Mouse (Mus musculus): ENCODE data around the gene Gtf2f2. TPM values are rescaled to one million over a fixed set of nuclear protein-coding genes. Genes with fewer than 3 reads are reported as not detected.

The Gtf2f2 gene
- 37.7 and 39.5 TPM in 2 replicates for polyA plus RNA-seq (2016; fragmentation: Nextera tagmentation; extraction: Ambion mirVana)

DNA sequence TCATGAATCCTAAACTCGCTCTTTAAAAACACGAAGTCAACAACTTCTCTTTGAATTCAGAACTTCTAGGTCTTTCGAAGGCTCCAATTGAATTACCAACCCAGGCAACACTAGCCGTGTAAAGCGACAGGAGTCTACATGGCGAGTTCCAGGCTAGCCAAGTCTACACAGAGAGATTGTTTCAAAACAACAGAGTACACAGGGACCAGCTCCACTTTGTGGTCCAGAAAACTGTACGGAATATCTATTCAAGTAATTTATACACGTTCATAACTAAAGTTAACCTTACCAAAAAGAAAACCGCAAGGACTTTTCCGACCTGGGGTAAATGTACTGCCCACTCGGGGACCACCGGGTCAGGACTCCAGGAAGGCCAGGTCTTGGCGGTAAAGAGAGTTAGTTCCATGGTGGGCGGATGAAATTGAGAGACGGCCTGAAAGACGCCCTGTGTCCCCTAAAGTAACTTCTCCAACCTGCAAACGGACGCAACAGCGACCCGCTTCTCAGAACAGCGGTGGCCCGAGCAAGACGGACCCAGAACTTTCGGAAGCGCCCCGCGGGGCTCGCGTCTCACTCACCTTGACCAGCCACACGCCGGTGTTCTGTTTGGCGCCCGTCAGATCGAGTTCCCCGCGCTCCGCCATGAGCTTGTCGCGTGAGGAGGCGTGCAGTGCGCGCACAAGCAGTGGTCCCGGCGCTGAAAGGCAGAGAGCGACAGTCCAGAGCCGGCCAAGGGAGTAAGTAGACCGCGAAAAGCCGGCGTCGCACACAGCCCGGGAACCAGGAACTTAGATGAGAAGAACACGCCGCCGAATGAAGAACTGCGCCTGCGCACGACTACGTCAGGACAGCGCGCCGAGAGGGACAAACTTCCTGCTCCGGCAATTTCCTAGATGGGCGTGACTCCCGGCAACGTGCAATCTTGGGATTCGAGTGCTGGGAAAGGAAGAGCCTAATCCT, at the start of gene Gtf2f2:
TSS of gene Gtf2f2 (minus strand) at position 764 of the 960 bp plus-strand sequence.
- Histone ChIP-seq H3K4me2 (replicated peaks) (peak within 1 kb of the TSS; percentile 78), H3K9me3 (no peaks in the 10 kb centered on the region), H3K4me1 (peaks cover 20% of the 10 kb centered on the region), H3K27ac (peak within 1 kb of the TSS; percentile 73), H3K4me3 (peak within 1 kb of the TSS; percentile 98), H3K27me3 (no peaks in the 10 kb centered on the region), H3K9ac (peak within 1 kb of the TSS; percentile 81), H3K36me3 (peaks cover 8% of the 10 kb centered on the region; the same call in 1 of the 2 replicates)
- WGBS: under 1% methylated on average over 67 of the region's 67 CpGs
- ATAC-seq (ENCODE audit: insufficient number of reproducible peaks, insufficient read depth, low FRiP score, low TSS enrichment): peak; percentile 89

DNA sequence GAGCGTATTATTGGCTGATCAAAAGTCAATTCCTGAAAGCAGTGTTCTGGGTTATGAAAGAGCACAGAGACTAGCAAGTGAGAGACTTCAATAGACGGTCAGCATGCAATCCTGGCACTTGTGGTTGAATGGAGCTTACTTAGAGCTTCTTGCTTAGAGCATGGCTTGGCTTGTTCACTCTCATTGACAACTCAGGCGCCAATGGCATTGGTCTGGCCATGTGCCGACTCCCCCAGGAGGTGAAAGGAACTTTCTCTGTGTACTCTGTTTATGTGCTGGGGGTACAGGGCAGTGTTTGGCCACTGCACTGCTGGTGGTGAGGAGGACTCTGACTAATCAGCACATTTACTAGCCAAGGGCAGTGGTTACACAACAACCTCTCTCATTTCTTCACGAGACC, 48.8 kb upstream of the Gtf2f2 start:
- no peaks in the 10 kb centered on the region for H3K36me3 ChIP-seq
- H3K9me3 ChIP-seq: no peaks in the 10 kb centered on the region
- 82% methylated on average over 5 of the region's 5 CpGs for WGBS
- no peaks in the 10 kb centered on the region for H3K4me1 ChIP-seq
- no peak overlapping the region for H3K9ac ChIP-seq
- ATAC-seq (ENCODE audit: insufficient number of reproducible peaks, insufficient read depth, low FRiP score, low TSS enrichment): no peak
- H3K4me2 ChIP-seq (replicated peaks): no peak overlapping the region
- no peak overlapping the region for H3K4me3 ChIP-seq
- no peak overlapping the region for H3K27ac ChIP-seq
- no peaks in the 10 kb centered on the region for H3K27me3 ChIP-seq

- Histone ChIP-seq H3K9me3 (no peaks in the 10 kb centered on the region), H3K27me3 (no peaks in the 10 kb centered on the region), H3K27ac (no peak overlapping the region), H3K9ac (no peak overlapping the region), H3K4me2 (replicated peaks) (no peak overlapping the region), H3K36me3 (no peaks in the 10 kb centered on the region), H3K4me3 (no peak overlapping the region), H3K4me1 (no peaks in the 10 kb centered on the region)
- ATAC-seq (ENCODE audit: insufficient number of reproducible peaks, insufficient read depth, low FRiP score, low TSS enrichment): no peak
- WGBS: 85% methylated on average over 11 of the region's 11 CpGs
These were observed 43.1 kb upstream of the Gtf2f2 start for GRCm38 (mm10) chr14:76053726-76054125.

DNA sequence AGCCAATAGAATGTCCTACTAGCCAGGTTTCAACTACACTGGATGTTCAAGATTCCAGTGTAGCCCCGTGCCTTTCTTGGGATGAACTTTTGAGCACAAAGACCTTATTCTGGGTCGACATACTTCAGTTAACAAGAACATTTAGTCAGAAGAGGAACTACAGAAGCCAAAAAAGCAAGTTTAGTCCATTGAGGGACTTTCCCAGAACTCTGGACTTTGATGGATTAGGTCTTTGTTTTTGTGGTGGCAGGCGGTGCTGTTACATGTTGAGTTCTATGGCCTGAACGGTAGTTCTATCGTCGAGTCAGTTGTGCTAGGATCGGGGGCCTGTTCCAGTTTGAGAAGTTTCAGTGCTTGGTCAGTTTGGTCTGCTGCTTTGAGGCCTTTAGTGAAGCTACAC, 41.3 kb upstream of the Gtf2f2 start:
- H3K27ac ChIP-seq: no peak overlapping the region
- H3K9ac ChIP-seq: no peak overlapping the region
- no peak overlapping the region for H3K4me3 ChIP-seq
- no peak overlapping the region for H3K4me2 ChIP-seq (replicated peaks)
- H3K27me3 ChIP-seq: no peaks in the 10 kb centered on the region
- no peaks in the 10 kb centered on the region for H3K36me3 ChIP-seq
- 83% methylated on average over 7 of the region's 7 CpGs for WGBS
- no peaks in the 10 kb centered on the region for H3K9me3 ChIP-seq
- ATAC-seq (ENCODE audit: insufficient number of reproducible peaks, insufficient read depth, low FRiP score, low TSS enrichment): no peak
- H3K4me1 ChIP-seq: no peaks in the 10 kb centered on the region

- ATAC-seq (ENCODE audit: insufficient number of reproducible peaks, insufficient read depth, low FRiP score, low TSS enrichment): no peak
- no peaks in the 10 kb centered on the region for H3K4me1 ChIP-seq
- WGBS: 61% methylated on average over 1 of the region's 1 CpGs
- no peaks in the 10 kb centered on the region for H3K27me3 ChIP-seq
- no peaks in the 10 kb centered on the region for H3K36me3 ChIP-seq
- H3K27ac ChIP-seq: no peak overlapping the region
- H3K4me3 ChIP-seq: no peak overlapping the region
- no peak overlapping the region for H3K9ac ChIP-seq
- H3K4me2 ChIP-seq (replicated peaks): no peak overlapping the region
- no peaks in the 10 kb centered on the region for H3K9me3 ChIP-seq
These were observed 35.1 kb upstream of the Gtf2f2 start for GRCm38 (mm10) chr14:76045767-76046166.

DNA sequence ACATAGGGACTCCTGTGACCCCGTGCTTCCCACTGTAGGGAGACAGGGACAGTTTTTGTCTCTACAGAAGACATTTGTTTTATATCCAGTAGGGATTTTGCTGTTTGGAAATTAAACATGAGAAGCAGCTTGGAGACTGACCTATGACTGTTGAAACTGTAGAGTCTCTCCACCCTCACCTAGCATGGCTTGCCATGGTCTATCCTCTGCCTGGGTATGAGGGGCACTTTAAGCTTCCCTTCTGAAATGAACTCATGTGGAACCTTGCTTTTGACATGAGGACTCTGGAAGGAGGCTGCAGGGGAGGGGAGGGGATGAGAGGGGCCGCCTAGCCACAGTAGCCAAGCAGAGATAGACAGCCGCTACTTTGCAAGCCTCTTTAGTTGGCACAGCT, 33.5 kb upstream of the Gtf2f2 start:
- ATAC-seq (ENCODE audit: insufficient number of reproducible peaks, insufficient read depth, low FRiP score, low TSS enrichment): no peak
- WGBS: 56% methylated on average over 3 of the region's 3 CpGs

DNA sequence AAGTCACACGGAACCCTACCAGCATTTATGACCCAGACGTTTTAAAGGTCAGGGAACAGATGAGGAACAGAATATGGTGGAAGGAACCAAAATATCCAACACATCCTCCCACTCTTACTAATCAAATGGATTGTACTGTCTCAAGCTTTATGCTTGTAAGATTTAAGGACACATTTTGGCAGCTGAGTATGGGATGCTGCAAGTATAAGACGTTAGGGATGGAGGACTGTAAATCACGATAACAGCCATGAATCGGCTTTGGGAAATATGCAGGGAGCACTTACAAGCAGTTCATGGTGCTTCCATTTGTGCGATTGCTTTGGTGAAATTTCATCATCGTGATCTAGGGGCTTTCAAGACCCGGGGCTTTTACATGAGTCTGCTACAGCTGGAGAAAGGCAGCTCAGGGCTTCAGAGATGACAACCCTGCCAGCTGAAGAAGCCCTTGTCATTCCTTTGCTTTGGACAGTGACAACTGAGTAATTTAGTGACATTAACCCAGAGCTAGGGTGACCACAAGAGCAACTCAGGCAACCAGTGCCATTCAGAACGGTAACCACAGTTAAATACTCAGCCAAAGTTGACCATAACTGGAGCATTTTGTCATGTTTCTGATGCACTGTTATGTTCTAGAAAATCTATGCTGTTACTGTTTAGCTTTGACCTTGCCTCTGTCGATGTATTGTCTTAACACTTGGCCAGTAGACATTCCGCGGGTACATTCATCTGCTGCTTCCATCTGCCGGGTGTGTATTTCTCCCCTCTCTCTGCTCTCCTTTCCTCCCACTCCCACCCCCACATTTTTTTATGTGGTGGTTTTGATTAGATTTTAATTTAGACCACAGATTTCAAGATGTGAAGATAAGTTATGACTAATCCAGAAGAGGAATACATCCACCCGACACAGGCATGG, 32.8 kb upstream of the Gtf2f2 start:
- H3K36me3 ChIP-seq: no peaks in the 10 kb centered on the region
- WGBS: 74% methylated on average over 14 of the region's 14 CpGs
- no peak for ATAC-seq (ENCODE audit: insufficient number of reproducible peaks, insufficient read depth, low FRiP score, low TSS enrichment)
- H3K4me1 ChIP-seq: no peaks in the 10 kb centered on the region
- H3K27me3 ChIP-seq: no peaks in the 10 kb centered on the region
- no peaks in the 10 kb centered on the region for H3K9me3 ChIP-seq
- no peak overlapping the region for H3K9ac ChIP-seq
- no peak overlapping the region for H3K4me2 ChIP-seq (replicated peaks)
- H3K27ac ChIP-seq: no peak overlapping the region
- H3K4me3 ChIP-seq: no peak overlapping the region

More for the DNA sequence above, 33.5 kb upstream of the Gtf2f2 start:
- H3K27me3 ChIP-seq: no peaks in the 10 kb centered on the region
- no peaks in the 10 kb centered on the region for H3K36me3 ChIP-seq
- no peak overlapping the region for H3K9ac ChIP-seq
- H3K4me2 ChIP-seq (replicated peaks): no peak overlapping the region
- no peaks in the 10 kb centered on the region for H3K4me1 ChIP-seq
- no peak overlapping the region for H3K4me3 ChIP-seq
- H3K27ac ChIP-seq: no peak overlapping the region
- no peaks in the 10 kb centered on the region for H3K9me3 ChIP-seq

DNA sequence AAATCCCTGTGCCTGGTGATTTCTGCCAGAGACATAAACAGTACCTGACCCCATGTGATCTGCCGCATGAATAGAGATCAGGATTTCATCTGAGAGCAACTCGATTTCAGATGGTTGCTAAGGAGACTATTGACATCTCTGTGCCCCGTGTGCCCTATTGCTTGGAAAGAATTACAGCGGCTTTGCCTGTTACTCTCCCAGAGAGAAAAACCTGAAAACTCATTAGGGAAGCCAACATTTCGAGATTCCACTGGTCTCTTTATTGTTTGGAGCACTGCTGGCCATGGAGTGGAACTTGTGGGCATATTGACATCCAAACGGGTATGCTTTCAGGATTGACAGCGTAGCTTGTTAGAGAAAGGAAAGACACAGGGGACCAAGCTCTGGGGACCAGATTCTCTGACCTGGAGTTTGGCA, 22.6 kb upstream of the Gtf2f2 start:
- 13% methylated on average over 7 of the region's 7 CpGs for WGBS
- Histone ChIP-seq H3K36me3 (no peaks in the 10 kb centered on the region), H3K27me3 (no peaks in the 10 kb centered on the region), H3K4me1 (peaks cover 23% of the 10 kb centered on the region), H3K9me3 (no peaks in the 10 kb centered on the region), H3K4me3 (no peak overlapping the region), H3K4me2 (replicated peaks) (peak overlapping the region; percentile 21; the same call in 1 of the 2 replicates), H3K27ac (peak overlapping the region; percentile 61), H3K9ac (no peak overlapping the region)
- ATAC-seq (ENCODE audit: insufficient number of reproducible peaks, insufficient read depth, low FRiP score, low TSS enrichment): peak; percentile 60; the same call in 1 of the 2 replicates

DNA sequence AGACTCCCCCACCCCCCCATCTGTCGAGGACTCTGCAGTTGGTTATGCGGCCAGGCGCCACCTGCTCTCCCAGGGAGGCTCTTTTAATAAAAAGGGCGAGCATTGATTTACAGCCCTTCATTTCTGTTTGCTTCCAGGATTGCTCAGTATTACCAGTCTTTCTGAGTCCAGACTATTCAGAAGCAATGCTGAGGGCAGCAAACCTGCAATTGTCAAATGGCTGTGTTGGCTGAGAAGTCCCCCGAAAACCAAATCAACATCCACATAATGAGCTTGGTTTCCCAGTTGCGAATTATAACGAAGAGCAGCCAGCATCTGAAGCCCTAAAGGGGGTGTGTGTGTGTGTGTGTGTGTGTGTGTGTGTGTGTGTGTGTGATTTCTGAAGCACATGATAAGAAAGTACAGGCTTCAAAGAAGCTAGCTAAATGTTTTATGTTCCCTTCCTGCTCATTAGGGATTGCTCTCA, 22.0 kb upstream of the Gtf2f2 start:
- no peaks in the 10 kb centered on the region for H3K9me3 ChIP-seq
- no peaks in the 10 kb centered on the region for H3K27me3 ChIP-seq
- H3K4me1 ChIP-seq: peaks cover 23% of the 10 kb centered on the region
- peak overlapping the region; percentile 48 for H3K27ac ChIP-seq
- no peaks in the 10 kb centered on the region for H3K36me3 ChIP-seq
- no peak overlapping the region for H3K9ac ChIP-seq
- WGBS: 34% methylated on average over 7 of the region's 7 CpGs
- no peak for ATAC-seq (ENCODE audit: insufficient number of reproducible peaks, insufficient read depth, low FRiP score, low TSS enrichment)
- peak overlapping the region; percentile 21; the same call in 1 of the 2 replicates for H3K4me2 ChIP-seq (replicated peaks)
- no peak overlapping the region for H3K4me3 ChIP-seq

- ATAC-seq (ENCODE audit: insufficient number of reproducible peaks, insufficient read depth, low FRiP score, low TSS enrichment): no peak
- peaks cover 23% of the 10 kb centered on the region for H3K4me1 ChIP-seq
These were observed 20.6 kb upstream of the Gtf2f2 start for GRCm38 (mm10) chr14:76031117-76031842.

GRCm38 (mm10) chr14:76024641-76025040, 14.0 kb upstream of the Gtf2f2 start:
- Histone ChIP-seq H3K9ac (no peak overlapping the region), H3K4me2 (replicated peaks) (no peak overlapping the region), H3K27ac (no peak overlapping the region), H3K4me1 (no peaks in the 10 kb centered on the region), H3K4me3 (no peak overlapping the region), H3K36me3 (no peaks in the 10 kb centered on the region), H3K27me3 (no peaks in the 10 kb centered on the region), H3K9me3 (no peaks in the 10 kb centered on the region)
- ATAC-seq (ENCODE audit: insufficient number of reproducible peaks, insufficient read depth, low FRiP score, low TSS enrichment): no peak
- 78% methylated on average over 4 of the region's 4 CpGs for WGBS

More at GRCm38 (mm10) chr14:76031117-76031842, 20.6 kb upstream of the Gtf2f2 start:
- H3K9ac ChIP-seq: no peak overlapping the region
- H3K4me3 ChIP-seq: no peak overlapping the region
- no peaks in the 10 kb centered on the region for H3K36me3 ChIP-seq
- H3K4me2 ChIP-seq (replicated peaks): 0 out of 2 replicates have a peak overlapping the region, but pooled peaks have one; percentile 11
- no peaks in the 10 kb centered on the region for H3K27me3 ChIP-seq
- H3K27ac ChIP-seq: no peak overlapping the region
- H3K9me3 ChIP-seq: no peaks in the 10 kb centered on the region
- WGBS: 42% methylated on average over 11 of the region's 11 CpGs
